Mouse (Mus musculus): ENCODE data around the gene Vdac1.

DNA sequence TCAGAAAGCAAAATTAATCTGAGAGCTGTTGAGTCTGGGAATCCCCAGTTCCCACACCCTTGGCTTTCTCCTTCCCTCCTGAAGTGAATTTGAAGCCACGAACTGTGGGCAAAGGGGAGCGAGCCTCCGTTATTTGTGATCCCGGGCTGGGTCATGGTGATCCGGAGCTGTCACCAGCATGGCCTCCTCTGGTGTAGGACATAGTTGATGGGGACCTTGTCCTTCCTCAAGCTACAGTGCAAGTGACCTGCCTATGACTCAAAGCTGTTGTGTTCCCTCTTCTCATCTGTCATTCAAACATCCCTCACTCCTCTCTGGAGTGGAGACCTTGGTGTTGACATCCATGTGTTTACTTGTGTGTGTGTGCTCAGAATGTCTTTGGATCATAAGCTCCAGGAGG lies 74.8 kb downstream of the Vdac1 start:
- TF ChIP-seq POLR2A (IDR thresholded peaks at IDR 0.05; ENCODE audit: control insufficient read depth, extremely low read depth, insufficient read depth, low read length, poor library complexity): no peak
- no peak for TF ChIP-seq CTCF (IDR thresholded peaks at IDR 0.05; ENCODE audit: borderline replicate concordance, control insufficient read depth, extremely low read depth, insufficient read depth, low read length, poor library complexity)
